Mouse (Mus musculus) heart, postnatal 0 days (tissue): Measurements from ENCODE around the gene Zmat3.

ENCODE experiments used
- CTCF ChIP-seq: IDR thresholded peaks from 2 replicates; pipeline ENCODE4 v1.5.1; 2016; ENCODE audit warnings: antibody characterized with exemption, control low read depth, low read depth
- EP300 ChIP-seq: IDR thresholded peaks from 2 replicates; pipeline ENCODE4 v1.6.1; 2016; ENCODE audit warnings: antibody characterized with exemption, low read depth

DNA sequence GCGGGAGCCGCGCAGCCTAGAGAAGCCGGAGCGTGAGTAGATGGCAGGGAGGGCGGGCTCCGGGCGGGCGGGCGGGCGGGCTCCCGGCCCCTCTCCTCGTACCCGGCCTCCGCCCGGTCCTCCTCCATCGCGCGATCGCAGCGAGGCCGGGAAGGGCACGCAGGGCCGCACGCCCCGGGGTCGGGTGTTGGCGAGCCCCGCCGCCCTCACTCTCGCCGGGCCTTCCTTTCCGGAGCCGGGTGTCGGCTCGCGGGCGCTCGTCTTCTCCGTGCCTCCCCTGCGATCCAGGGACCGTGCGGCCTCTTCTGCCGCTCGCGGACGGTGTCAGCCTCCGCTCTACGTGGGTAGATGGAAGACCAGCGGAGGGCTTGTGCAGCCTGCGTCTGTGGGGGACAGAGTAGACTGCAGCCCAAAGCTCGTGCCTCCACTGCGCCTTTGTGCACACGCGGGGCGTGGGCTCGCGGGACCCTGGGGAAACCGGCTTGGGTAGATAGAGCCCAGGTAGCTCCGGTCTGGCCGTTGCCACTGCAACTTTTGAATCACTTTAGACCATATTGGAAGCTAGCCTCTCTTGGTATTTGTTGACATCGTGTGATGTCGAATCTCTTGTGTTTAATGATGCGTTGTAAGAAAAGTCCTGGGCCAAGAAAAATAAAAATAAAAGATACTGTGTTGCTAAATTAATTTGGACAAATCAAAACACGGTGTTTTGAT lies 31.8 kb upstream of the Zmat3 start, which contains the start of gene Pik3ca:
- no peak for TF ChIP-seq CTCF
- TF ChIP-seq EP300, result no peak
